Mouse (Mus musculus) erythroid progenitor cell, adult 5-6 weeks (primary cell): ENCODE measurements around the gene Plscr2. TPM values are rescaled to one million over a fixed set of nuclear protein-coding genes. Genes with fewer than 3 reads are reported as not detected.

Experiments used
- ATAC-seq: replicated peaks from 2 replicates; pipeline ENCODE4 v1.8.0; 2016; ENCODE audit warnings: moderate number of reproducible peaks, mild to moderate bottlenecking, moderate TSS enrichment, inconsistent platforms; ENCODE audit not compliant: poor library complexity, low FRiP score, severe bottlenecking
- total RNA-seq, 2 experiments: library from RNA; stranded (forward) in 1 of 2; stranded (reverse) in 1 of 2; fragments of 150-400 nt in 1 of 2; fragments of 186-747, 209-891 nt in 1 of 2; gene quantifications; 2 replicates each; pipeline versions ENCODE4 v1.2.3 to v1.2.4; 2015 to 2017; ENCODE audit warnings: low replicate concordance in 2 of 2

Gene Plscr2
- total RNA-seq (2015; ENCODE audit: low replicate concordance), result 1.4 TPM in 1 of 2 replicates, not detected in the other
- total RNA-seq (2017; ENCODE audit: low replicate concordance), result 0.26 TPM in 1 of 2 replicates, not detected in the other

DNA sequence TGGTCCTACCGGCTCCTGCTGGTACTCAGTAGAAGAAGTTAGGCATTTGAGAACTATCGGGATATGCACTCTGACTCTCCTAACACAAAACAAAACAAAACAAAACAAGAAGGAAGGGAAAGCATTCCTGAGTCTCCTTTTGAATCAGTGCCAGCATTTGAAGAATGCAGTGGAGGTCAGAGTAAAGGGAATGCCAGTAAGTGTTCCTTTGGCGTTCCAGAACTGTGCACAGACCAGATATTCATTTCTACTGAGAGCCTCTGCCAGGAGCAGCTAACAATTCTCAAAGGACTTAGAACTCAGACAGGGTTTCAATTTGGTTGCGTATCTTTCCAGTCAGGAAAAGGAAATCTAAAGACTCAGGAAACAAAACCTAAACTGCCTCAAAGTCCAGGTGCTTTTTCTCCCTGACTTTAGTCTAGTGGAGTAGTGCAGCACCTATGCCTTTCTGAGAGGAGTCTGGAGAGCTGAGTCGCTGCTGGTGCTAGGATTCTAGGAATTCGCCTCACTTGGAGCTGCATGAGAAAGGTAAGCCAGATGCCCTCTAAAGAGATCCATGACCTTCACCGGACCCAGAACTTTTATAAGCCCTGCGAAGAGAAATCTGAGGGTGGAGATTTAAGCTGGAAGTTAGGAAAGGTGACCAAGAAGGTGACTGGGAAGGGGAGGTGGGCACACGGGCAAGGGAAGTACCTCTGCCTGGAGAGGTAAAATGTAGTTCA is at the start of gene Plscr2:
Gene Plscr2 (plus strand): TSS at position 117 of the 722 bp plus-strand sequence.
- ATAC-seq, result 0 out of 2 replicates have a peak, but pooled peaks have one; percentile 2

DNA sequence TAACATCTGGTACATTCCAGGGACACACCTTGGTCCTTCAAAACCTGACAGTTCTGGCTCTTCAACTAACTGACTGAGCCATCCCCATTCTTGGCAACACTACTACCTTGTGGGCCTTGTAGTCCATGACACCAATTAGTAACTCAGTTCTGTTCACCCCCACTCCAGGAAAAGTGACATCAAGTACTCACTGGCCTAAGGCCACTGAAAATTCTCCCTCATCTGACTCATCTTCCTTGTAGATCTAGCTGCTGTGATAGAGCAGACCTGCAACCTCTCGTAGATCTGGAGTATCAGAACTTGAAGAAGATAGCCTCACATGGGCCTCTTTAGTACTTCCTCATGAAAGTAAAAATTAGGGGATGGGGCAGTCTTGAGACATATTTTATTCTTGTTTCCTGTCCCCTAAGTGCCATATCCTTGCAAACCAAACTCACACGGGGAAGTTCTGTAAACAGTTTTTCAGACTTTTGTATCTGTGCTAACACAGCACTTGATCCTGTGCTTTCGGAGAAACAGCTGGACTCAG is 49.2 kb upstream of the Plscr2 start:
- no peak for ATAC-seq

GRCm38 (mm10) chr9:92226795-92227194 is 48.6 kb upstream of the Plscr2 start:
- ATAC-seq, result no peak

DNA sequence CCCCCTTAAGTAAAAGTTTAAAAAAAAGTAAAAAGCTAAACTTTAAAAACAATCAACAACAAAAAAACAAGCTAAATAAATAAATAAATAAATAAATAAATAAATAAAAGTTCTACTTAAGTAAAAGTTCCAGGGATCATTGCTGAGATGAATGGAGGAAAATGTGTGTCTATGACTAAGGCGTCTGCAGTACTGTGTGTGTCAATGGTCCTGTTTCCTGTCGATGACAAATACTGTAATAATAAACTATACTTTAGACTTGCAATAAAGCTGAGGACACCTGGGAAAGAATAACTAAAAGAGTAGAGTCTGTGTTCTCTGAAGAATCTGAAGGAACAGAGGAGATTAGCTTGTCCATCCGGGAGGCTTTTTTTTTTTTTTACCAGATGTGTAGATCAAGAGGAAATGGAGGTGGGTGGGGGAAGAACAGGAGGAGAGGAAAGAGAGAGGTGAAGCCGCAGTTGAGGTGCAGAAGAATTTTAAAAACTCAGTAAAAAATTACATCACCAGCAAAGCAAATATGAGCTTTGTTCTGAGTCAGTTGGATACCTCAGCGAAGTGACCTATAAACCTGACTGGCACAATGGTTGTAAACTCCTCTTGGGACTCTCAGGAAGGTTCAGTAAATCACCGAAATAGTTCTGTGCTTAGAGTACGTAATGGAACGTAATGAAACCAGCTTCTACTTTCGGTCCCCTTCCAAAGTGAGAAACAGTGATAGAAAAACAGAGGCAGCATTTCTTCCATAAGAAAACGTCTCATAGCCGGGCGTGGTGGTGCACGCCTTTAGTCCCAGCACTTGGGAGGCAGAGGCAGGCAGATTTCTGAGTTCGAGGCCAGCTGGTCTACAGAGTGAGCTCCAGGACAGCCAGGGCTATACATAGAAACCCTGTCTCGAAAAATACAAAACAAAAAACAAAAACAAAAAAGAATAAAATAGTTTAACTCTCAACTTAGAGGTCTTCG is 46.3 kb upstream of the Plscr2 start:
- ATAC-seq, result no peak

GRCm38 (mm10) chr9:92229833-92230205 is 45.6 kb upstream of the Plscr2 start:
- no peak for ATAC-seq

- ATAC-seq, result no peak
Observed at GRCm38 (mm10) chr9:92234901-92235458, 40.4 kb upstream of the Plscr2 start.

- no peak for ATAC-seq
Observed at GRCm38 (mm10) chr9:92248773-92249446, 26.5 kb upstream of the Plscr2 start.

- ATAC-seq, result no peak
Observed at GRCm38 (mm10) chr9:92249447-92249852, 26.0 kb upstream of the Plscr2 start, which contains the start of gene Plscr1. Plscr1 (plus strand) TSS chr9:92249750.

GRCm38 (mm10) chr9:92249987-92250772 is 25.2 kb upstream of the Plscr2 start:
- peak; percentile 78 for ATAC-seq

DNA sequence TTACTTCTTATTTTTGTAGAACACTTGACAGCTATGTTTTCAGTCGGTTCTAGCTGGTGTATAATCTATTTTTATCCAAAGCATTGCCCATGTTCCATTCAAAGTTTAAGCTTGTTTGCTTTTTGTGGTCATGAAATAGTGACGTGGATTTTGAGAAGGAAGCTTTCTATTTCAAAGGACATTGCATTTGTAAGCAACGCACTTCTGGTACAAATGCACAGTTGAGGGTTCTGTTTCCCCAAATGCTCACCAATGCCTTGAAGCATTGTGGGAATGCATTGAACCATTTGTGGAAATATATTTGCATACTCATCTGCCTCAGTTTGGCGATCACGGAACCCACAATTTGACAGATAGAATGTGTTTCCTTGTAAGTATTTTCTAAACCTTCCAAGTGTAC is 22.7 kb upstream of the Plscr2 start:
- ATAC-seq, result no peak

DNA sequence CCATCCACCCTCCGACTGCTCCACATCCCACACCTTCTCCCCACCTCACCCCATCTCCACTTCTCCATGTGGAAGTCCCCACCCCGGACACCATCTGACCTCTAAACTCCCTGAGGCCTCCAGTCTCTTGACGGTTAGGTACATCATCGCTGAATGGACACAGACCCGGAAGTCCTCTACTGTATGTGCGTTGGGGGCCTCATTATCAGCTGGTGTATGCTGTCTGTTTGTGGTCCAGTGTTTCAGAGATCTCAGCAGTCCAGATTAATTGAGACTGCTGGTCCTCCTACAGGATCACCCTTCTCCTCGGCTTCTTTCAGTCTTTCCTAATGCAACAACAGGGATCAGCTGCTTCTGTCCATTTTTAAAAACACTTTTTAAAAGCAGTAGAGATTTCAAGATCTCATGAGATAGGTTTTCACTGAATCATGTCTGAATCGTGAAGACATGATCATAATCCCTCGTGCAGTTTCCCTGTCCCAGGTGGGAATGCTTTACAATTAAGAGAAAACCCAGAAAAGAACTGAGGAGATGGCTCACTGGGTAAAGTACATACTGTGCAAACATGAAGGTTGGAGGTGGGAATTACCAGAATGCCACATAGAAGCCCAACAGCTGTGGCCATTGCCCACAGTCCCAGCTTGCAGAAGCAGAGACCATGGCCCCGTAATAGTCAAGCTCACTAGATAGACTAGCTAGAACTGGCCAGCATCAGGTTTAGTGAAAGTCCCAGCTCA is 21.6 kb upstream of the Plscr2 start:
- ATAC-seq, result no peak

DNA sequence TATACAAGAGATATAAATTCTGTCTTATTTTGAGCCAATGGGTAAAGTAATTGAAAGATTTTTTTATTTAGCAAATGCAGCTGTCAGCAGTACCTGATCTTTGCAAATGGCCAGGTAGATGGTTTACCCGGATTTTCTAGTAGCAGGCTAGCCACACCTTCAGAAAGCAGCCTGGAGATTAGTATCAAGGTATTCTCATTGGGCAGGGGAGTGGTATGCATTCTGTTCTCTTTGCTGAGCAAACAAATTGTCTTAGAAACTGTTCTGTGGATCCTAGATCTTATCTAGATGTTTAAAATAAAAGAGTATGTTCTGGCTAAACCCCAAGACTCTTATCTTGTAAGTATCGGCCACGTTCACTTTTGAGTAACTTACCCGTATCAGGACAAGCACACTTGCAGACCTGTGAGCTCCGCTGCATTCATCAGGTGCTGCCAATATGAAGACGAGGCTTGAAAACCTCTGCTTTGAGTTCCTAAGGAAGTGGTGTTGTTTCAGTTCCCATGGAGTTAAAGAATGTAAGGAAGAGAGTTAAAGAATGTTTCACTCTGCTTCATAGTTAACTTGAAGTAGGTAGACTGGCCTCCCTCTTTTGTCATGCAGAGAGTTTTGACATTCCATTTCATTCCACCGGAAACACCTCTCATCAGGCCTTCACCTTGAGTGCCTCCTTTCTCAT is 14.8 kb upstream of the Plscr2 start:
- ATAC-seq, result no peak

DNA sequence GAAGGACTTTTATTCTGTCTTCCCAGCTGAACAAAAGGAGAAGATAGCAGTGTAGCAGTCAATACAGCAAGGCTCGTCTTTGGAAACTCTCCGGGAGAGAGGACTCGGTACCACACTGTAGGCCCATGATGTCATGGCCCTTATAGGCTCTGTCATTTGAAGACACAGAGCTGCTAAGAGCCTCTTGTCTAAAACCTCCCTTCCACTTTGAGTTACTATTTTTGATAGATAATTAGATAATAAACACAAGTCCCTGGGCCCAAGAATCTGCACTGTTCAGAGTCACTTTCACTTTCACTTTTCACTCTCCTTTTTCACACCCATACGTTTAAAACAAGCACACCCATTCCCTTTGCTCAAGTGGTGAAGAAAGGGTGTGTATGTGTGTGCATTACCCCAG is 9.7 kb upstream of the Plscr2 start:
- peak; percentile 76 for ATAC-seq

- peak; percentile 43 for ATAC-seq
Observed at GRCm38 (mm10) chr9:92266558-92267171, 8.7 kb upstream of the Plscr2 start.

DNA sequence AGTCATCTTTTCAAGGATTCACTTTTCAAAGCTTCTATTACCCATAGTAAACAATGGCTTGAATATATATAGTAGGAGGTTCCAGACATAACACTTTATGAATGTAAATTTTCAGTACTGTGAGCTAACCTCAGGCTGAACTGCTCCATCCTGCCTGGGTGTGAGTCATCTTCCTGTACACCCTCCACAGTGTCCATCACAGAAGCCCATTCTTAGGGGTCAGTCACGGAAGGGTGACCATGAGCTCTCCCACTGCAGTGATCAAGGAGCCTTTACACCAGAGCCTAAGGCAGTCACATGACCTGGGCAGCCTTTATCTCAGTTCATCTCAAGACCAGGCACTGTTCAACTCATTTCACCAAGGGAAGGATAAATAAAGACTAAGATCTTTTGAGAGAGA is 7.7 kb upstream of the Plscr2 start:
- ATAC-seq, result no peak

- ATAC-seq, result no peak
Observed at GRCm38 (mm10) chr9:92269829-92270404, 5.5 kb upstream of the Plscr2 start.

DNA sequence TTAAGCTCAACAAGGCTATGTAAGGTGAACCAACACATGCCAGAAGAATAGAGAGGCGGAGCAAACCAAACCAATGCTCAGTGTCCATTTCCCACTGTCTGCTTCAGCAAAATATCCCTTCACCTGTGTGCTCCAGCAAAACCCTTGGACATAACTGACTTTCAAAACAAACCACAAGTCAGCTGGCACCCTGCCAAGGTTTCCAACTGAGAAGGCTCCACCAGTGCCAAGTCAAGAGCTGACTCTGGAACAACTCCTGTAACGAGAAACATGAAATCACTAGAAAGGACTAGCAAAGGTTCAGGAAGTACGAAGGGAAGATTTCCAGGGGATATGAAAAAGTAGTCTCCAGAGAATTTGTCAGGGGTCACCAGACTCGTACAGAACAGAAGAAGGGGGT is 4.5 kb upstream of the Plscr2 start:
- ATAC-seq, result no peak
